Mouse (Mus musculus) large intestine, adult 2 months (tissue): ENCODE measurements around the gene Chek2. TPM values are rescaled to one million over a fixed set of nuclear protein-coding genes. Genes with fewer than 3 reads are reported as not detected.

Source experiments
- DNase-seq: peaks from one replicate; pipeline ENCODE4 v3.0.0-alpha.2; 2012; ENCODE audit warnings: low read depth, low spot score
- WGBS: fragments of 180-500 bp; shearing (Covaris S2); methylation state at CpG from one replicate; pipeline ENCODE4 v1.1.7; 2018; 5-methylcytosine and 5-hydroxymethylcytosine counted together
- polyA plus RNA-seq: library from polyadenylated mRNA; depleted of rRNA; stranded (reverse); fragments of >200 nt; gene quantifications from 2 replicates; pipeline ENCODE4 v1.2.3, GENCODE M21; 2012; rRNA removed

The Chek2 gene
- polyA plus RNA-seq = 8.2 and 13.4 TPM in 2 replicates

DNA sequence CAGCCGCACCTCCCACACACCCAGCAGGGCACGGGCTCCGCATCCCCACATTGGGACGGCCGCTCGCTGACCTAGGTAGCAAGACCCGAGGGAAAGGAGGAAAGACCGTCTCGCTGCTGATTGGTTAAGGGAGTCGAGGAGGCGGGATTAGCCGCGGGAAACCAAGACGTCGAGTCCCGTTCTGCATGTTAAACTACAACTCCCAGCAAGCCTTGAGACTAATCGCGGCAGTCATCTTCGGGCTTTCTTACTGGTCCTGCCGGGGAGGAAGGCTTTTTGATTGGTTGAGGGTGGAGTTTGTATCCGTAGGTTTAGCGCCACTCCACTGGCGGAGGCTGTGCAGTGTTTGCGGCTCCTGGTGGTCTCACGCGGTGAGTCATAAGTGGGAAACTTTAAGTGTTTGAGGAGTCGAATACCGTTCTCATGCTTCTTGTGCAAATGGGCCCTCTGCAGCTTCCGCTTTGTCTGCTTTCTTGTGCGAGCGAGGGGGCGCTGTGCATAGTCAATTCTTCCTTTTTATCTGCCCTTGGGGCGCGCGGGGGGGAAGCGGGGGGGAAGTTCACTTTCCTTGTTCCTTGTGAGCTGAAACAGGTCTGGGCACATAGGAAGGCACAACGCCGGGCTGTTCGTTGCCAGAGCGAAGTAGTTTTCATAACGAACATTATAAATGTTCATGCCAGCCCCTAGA, at the start of gene Chek2, which contains the start of gene Hscb:
TSS of gene Chek2 (plus strand) at position 302 of the 688 bp plus-strand sequence.
TSS of gene Hscb (minus strand) at position 100 of the 688 bp plus-strand sequence.
- under 1% methylated on average over 41 of the region's 41 CpGs for WGBS
- peak; percentile 99 for DNase-seq

DNA sequence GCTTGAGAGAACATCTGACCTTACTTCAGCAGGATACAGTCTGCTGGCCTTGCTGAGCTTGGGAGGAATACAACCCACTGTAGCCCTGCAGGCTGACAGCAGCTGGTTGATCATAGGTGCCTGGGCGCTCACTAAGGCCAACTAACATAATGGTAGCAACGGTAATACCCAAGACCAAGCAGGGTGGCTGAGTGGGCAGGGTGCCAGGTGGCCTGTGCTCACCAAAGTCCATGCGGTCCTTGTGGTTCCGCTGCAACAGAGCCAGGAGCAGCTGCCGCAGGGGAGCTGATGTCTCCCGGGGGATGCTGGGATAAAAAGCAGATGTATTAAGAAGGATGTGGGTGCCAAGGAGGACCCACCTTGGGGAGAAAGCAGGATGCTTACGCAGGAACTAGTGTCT, 45.4 kb upstream of the Chek2 start:
- no peak for DNase-seq
- 90% methylated on average over 7 of the region's 7 CpGs for WGBS

DNA sequence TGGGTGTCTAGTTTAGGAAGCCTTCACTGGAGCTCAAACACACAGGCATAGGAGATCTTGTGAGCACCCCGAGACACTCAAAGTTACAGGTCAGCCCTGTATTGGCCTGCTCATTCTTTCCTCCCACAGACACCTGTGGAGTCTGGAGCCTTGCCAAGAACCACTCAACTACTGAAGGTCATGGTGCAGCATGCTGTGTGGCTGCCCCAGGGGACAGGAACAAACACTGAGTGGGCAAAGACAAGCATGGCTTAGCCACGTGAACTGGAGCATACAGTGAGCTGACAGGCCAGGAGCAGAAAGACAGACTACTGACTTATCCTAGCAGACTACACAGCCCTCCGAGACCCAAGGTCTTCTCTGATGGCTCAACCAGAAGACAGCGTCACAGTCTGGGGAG, 42.1 kb upstream of the Chek2 start:
- 40% methylated on average over 4 of the region's 4 CpGs for WGBS
- DNase-seq = no peak

DNA sequence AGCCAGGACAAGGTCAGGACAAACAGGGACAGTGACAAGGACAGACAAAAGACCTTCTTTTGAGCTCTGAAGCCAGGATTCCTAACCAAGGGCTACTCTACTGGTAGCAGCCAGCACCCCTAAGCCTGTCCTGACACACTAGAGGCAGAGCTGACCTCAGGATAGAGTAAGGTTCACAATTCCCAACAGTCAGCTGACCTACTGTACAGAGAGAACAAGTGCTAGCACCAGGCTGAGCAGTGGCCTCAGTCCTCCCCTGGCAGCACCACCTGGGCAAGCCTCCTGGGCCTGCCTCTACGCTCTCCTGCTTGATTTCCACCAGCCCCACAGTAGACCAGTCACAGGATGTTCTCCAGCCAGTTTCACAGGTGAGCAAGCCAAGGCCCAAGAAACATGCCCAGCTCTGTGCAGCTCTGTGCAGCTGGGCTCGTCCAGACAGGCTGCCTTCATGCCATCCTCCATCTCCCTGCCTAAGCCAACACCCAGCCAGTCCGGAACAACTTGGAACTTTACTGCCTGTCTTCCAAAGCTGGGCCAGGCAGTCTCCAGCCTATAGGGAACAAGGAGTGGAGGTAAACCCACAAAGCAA, 38.6 kb upstream of the Chek2 start:
- WGBS = 50% methylated on average over 3 of the region's 3 CpGs

DNA sequence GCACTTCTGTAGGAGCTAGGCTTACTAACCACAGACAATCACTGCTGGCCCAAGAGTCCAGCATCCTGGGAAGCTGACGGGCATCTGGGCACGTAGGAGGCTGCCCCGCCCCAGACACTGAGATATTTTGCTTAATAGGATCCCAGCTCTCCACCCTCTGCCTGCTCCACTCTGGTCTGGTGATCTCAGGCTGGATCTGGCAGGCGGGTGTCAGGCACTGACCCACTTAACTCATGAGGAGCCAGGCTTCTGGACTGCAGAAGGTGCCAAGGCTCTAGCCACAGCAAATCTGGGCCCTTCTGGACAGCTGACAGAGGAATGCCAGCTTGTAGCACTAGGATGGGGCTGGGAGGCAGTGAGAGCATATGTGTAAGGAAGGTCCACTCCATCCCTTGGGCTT, 37.6 kb upstream of the Chek2 start:
- DNase-seq = no peak
- WGBS = 72% methylated on average over 4 of the region's 4 CpGs

More for the DNA sequence above, 38.6 kb upstream of the Chek2 start:
- no peak for DNase-seq

DNA sequence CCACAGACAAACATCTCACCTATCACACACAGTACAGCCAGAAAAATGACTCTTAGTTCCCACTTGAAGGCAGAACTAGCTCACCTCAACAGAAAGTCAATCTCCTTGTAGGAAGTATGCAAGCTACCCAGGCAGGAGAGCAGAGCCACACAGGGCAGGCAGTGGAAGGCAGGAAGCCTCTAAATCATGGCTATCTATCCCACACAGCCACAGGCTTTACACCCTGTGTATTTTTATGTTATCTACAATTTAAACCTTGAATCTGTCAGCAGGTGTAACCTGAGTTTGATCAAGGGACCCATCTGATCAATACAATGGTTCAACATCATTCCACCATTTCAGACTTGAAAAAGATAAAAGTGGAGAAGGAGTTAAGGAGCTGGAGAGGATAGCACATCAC, 37.0 kb upstream of the Chek2 start:
- no peak for DNase-seq

DNA sequence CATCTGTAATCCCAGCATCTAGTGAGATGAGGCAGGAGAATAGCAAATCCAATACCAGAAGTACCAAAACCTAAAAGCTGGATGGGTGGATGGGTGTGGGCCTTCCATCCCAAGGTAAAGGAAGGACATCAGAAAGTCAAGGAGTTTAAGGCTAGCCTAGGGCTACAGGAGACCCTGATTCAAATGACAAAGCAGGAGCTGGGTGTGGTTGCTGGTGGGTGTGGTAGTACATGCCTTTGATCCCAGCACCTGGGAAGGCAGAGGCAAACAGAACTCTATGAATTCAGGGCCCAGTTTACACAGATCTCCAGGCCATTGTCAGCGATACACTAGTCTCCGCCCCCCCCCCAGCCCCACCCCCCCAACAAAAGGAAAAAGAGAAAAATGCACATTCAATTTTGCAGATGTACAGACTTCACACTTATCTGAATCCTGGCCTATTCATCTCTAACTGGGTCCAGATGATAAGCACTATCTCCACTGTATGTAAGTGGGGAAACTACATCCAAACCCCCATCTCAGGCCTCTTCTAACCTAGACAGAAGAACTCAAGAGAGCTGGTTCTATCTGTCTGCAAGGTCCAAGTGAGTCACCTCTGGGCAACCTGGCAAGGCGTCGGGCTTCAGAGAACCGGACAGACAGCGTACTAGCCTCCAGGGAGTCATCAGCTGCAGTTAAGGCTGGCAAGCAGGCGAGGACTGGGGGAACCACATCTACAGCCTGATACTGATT, 35.6 kb upstream of the Chek2 start:
- 62% methylated on average over 7 of the region's 7 CpGs for WGBS
- no peak for DNase-seq

DNA sequence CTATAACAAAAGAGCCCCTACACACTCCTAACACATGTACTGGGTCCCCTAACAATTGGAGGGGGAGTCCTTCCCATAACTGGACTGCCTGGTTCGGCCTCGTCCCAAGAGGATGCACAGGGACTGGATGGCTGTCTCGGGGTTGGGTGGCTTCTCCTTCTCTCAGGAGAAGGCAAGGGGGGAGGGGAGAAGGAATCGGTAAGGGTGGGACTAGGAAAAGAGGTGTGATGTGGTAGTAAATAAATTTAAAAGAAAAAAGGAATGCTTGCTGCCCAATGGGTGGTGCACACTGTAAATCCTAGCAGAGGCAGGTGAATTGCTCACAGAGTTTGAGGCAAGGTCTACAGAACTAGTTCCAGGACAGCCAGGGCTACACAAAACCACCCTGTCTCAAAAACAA, 33.6 kb upstream of the Chek2 start:
- WGBS = 78% methylated on average over 4 of the region's 4 CpGs
- no peak for DNase-seq

DNA sequence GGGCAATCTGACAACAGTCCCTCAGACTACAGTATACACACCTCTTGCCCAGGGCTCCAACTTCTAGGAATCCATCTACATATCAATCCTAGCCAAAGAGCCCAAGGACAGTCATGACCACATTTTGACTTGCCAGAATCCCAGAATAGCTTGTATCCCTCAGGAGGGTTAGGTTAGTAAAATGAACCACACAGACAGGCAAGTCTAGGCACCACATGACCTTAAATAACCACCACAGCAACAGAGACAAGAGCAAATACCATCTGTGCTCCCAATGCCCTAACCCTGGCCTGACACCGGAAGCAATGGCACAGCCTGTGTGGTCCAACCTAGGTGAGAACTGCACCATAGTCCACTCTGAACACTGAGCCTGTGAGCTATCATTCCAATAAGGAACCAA, 33.1 kb upstream of the Chek2 start:
- DNase-seq = no peak
- WGBS = 82% methylated on average over 1 of the region's 1 CpGs

DNA sequence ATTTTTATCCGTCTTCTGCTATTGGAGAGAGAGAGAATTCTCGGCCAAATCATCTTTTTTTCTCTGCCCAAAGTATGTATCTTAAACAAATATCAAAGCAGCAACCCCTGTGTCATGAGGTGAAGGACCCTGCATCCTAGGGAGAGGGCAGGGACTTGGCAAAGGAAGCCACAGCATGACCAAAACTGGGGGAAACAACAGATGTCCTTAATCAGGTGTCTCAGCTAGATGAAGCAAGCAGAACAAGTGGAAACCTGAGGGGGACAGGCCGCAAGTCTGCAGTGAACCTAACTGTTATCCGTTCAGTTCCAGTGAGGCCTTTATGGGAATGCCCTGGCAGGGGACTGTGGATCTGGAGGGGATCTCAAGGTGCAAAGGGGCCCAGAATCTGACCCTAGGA, 32.3 kb upstream of the Chek2 start:
- 82% methylated on average over 4 of the region's 4 CpGs for WGBS

DNA sequence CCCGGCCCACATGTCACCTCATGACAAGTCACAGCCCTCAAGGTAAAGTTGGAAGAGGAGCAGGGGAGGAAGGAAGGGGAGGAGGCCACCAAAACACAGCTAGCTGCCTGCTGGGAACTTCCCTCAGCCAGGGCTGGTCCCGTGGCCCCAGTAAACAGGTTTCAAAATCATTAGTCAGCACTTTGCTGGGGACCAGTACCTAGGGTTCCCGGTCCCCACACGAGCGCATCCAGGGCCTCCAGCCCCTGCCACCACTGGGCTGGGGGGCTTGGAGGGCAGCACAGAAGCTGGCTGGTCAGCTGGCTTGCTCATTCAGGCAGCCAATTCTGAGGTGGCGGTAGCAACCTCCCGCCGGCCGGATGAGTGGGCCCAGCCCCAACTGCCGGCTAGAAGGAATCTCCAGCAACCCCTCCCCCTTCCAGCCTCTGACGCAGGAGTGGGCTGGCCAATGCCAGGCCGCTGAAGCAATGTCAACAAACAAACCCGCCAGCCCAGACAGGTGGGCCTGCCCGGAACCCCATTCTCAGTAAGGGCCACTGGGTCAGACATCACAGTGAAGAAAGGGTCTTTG, 31.6 kb upstream of the Chek2 start:
- 0% methylated on average over 14 of the region's 14 CpGs for WGBS
- DNase-seq = no peak

More for the DNA sequence above, 32.3 kb upstream of the Chek2 start:
- no peak for DNase-seq

DNA sequence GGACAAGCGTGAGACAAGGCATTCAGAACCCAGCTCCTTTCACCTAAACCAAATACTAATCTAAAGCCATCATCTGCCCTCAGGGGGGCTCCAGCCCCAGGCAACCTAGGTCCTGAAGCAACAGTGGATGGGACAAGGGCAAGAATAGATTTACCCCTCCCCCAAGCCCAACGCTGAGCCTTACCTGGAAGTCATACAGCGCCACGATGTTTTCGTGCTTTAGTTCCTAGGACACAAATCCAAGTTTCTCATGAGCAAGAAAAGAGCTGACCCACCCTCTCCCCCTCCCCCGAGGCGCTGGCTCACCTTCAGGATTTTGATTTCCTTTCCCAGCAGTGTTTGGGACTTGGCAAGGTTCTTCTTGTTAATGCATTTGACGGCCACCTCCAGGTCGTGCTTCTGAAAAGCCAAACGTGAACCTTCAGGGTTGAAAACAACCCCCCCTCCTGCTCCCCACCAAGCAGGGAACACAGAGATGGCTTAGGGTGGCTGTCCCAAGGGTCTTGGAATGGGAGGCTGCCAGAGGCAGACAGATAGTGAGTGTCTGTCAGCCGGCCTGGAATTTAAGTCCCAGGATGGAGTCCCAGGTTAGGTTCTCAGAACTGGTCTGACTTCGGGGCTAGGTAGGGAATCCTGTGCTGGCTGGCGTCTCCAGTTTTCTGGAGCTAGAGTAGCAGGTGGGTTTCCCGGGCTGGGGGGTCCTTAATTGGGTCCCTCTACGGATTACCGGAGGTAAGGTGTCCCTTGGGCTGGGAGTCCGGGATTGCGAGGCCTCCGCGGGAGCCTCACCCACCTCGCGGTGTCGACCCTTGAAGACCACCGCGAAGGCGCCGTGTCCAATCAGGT, 30.7 kb upstream of the Chek2 start:
- under 1% methylated on average over 27 of the region's 27 CpGs for whole genome bisulfite sequencing
- DNase-seq = no peak

DNA sequence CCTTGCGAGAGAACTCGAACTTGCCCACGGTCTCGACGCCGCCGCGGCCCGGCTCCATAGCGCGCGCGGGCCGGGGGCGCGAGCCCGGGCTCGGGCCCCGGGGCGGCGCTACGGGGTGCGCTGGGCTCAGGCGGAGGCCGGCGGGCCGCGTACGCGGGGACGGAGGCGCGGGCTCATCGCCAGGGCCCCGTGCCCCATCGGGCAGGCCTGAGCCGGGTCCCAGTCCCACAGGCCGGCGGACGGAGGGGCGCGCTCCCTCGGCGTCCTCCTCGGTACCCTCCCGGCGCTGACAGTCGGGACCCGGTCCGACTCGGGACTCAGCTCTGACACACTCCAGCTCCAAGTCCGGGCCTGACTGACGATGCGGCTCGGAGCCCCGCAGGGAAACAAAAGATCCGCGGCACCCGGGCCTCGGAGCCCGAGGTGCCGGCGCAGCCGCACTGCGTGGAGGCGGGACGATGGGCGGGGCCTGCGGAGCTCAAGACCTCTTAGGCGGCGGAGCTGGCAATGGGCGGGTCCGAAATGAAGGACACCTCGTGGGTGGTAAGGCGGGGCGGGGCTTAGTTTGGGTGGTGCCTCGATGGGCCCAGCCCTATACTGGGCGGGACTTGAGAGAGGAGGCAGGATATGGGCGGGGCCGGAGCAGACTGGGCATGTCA, 30.0 kb upstream of the Chek2 start, which contains the start of gene Ulk1:
TSS of gene Ulk1 (minus strand) at position 431 of the 659 bp plus-strand sequence.
- WGBS = under 1% methylated on average over 80 of the region's 80 CpGs

DNA sequence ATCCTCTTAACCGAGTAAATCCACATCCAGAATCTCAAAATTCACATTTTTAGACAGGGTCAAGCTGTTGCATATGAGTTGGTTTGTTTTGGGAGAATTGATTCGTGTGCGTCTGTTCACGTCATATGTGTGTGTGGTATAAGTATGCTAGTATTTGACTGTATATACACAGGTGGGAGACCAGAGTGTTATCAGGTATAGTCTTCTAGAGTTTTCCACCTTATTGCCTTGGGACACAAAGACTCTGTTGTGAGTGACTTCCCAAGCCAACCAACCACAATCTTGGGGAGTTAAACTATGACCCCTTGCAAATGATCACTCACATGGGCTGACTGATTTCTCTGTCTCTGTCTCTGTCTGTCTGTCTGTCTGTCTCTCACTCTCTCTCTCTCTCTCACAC, 15.4 kb upstream of the Chek2 start:
- 34% methylated on average over 4 of the region's 4 CpGs for WGBS
- no peak for DNase-seq

More for the DNA sequence above, 30.0 kb upstream of the Chek2 start, which contains the start of gene Ulk1:
- peak; percentile 95 for DNase-seq

DNA sequence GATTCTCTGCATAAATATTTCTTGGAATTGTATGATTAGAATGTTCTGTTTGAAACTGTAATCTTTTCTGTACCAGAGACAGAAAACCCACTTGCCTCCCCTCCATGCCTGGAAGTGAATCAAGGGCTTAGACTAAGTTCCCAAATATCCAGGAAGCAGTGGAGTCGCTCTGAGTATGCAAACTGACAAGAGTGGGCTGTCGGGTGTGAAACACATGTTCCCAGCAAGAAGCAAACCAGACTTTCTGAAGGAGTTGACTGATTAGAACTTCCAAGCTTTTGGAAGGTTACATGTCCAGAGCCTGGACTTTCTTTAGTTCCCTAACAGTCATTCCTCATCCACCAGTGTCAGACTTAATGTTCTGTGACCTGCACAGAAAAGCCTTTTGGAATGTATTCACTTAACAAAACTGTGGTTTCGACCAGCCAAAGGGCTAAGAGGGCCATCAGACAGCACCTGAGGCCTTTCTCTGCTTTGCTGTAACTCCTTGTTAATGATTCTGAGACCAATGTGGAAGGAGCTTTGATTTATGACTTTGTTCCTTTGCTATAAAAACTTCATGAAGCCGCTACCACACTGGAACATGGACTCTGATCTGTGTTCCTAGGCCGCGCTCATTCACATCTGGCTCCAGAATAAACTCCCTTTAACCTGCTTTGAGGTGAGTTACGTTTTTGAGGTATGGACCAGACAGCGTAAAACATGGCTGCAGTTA, 12.8 kb upstream of the Chek2 start:
- 21% methylated on average over 8 of the region's 8 CpGs for WGBS
- peak; percentile 73 for DNase-seq

DNA sequence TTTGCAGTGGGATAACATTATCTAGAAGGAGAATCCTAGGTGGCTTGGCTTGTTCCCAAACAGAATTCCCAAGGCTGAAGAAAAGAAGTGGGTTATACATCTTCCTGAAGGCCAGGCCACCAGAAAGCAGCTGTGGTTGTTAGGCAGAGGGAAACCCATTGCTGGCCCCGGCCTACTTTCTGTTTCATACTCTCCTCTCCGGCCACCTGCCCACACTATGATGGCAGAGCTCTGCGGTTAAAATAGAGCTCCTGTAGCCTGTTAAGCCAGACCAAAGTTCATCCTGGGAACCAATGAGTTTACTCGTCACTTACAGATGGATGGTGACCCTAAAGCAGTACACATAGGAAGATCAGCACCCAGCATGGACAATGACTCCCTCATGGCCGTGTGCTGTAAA, 12.2 kb upstream of the Chek2 start:
- no peak for DNase-seq
- 29% methylated on average over 5 of the region's 5 CpGs for WGBS

DNA sequence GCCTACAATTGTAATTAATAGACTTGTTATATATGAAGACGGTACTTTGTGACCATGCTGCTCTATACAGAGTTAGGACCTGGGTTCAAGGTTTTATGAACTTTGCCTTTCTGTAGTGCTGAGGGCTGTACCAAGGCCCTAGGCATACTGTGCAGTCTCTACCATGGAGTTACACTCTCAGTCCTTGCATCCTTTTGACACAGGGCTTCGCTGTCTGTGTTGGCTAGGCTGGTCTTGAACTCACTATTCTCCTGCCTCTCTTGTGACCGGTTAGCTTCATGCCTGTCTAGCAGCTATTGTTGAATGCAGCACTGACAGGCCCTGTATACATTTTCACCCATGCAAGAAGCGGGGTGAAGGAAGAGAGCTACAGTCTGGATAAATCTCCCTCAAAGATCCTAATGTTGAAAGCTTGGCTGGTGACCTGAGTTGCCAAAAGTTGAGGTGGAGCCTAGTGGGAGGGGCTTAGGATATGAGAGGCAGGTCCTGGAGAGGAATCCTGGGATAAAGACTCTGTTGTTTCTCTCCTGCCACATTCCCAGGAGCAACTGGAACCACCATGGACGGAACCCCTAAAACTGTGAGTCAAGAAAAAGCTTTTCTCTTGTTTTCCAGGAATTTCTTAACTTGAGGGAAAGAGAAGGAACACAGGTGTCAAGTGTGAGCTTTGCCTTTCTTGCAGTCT, 8.6 kb upstream of the Chek2 start:
- 91% methylated on average over 5 of the region's 5 CpGs for WGBS
- no peak for DNase-seq

DNA sequence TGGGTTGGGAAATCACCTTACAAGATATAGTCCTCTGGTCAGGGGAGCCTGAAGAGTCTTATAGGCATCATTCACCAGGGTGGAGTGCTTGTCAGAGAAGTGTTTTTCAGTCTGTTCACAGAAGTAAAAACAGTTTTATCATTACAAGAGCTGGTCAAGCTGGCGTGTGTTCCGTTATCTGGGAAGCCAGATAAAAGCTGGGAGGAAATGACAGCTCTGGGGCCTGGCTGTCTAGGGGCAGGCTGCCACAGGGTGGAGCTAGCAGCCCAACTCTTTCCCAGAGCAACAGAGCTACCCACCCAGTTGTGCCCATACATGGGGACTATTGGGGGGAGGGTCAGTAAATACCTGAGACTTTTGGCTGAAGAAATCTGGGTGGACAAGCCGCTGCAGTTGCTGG, 3.8 kb upstream of the Chek2 start:
- 24% methylated on average over 3 of the region's 3 CpGs for WGBS
- no peak for DNase-seq
